Mouse (Mus musculus) G1E-ER4 (cell line): Measurements from ENCODE around the gene Ppp1r10. TPM values are rescaled to one million over a fixed set of nuclear protein-coding genes. Genes with fewer than 3 reads are reported as not detected.

Experiments used
- GATA1 ChIP-seq: IDR thresholded peaks from one replicate; pipeline ENCODE4 v1.8.0; 2012; ENCODE audit warnings: low read length, inconsistent platforms
- polyA plus RNA-seq: library from polyadenylated mRNA; stranded (reverse); fragments of >175 nt; gene quantifications from 2 replicates; pipeline ENCODE4 v1.2.3, GENCODE M21; 2012

Ppp1r10 gene
- polyA plus RNA-seq, 1 experiment, result 54.1 TPM

GRCm38 (mm10) chr17:35958533-35959223, 42.4 kb downstream of the Ppp1r10 start:
- TF ChIP-seq GATA1, result no peak

DNA sequence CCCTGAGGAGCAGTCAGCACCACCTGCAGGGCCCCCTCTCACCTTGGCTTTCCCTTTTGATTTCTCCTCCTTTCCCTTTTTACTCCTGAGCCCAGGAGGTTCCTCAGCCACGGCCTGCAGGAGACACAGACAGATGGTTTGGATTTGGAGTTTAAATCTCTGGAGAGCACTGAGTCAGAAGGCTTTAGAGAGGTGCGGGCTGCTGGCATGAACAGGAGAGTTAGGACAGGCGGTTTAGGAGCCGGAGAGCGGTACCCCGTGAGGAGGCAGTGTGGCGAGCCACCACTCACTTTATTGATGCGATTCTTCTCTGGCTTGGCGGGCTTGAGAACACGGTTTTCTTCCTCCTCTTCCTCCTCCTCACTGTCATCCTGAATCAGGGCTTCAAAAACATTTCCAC, 47.0 kb downstream of the Ppp1r10 start:
- TF ChIP-seq GATA1, result no peak

DNA sequence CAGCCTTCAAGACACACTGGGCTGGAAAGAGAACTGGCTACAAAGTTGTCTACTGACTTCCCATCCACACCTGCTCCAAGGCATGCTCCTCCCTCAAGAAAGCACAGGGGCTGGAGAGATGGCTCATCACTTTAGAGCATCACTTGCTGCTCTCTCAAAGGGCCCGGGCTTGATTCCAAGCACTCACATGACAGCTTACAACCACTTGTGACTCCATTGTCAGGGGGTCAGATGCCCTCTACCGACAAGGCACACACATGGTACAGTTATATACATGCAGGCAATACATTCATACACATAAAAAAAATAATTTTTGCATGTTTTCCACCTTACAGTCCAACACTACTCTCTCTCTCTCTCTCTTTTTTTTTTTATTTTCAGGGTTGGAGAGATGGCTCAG, 51.4 kb downstream of the Ppp1r10 start:
- TF ChIP-seq GATA1, result no peak

DNA sequence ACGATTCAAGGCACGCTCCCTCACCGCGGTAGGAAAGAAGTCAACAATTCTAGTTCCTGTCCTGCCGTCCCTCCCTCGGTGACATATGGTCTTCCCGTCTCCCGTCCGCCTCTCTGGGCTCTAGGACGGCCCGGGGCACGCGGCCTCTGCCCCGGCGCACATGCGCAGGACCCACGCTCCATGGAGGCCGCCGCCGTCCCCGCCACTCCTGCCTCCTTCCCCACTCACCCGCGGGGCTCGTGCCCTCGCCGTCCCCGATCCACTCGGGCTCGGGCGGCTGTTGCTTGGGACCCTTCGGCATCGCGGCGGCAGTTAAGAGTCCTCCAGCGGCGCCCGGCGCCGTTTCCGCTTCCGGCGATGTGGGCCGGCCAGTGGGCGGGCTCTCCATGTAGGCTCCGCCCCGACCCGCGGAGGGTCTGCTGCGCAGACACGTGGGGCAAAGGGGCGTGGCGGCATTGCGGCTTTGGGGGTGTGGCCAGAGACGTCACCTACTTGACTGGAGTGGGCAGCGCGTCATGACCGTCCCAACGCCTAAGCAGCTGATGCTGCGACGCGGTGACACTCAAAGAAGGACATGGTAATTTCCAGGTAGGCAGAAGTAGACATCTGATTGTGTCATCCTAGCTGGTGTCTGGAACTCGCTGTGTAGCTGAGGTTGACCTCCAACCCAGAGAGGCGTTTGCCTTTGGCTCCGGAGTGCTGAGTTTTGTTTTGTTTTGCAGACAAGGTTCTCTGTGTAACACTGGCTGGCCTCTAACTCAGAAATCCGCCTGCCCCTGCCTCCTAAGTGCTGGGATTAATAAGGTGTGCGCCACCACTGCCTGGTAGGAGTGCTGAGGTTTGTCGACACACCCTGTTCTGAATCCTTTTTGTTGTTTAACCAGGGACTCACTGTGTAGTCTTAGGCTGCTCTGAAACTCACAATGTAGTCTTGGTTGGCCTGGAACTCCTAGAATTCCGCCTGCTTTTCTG, 53.5 kb downstream of the Ppp1r10 start, which contains the start of gene Abcf1:
Abcf1 (minus strand) TSS at position 344 of the 972 bp plus-strand sequence.
- no peak for TF ChIP-seq GATA1

GRCm38 (mm10) chr17:35972131-35972530, 55.9 kb downstream of the Ppp1r10 start:
- no peak for TF ChIP-seq GATA1

DNA sequence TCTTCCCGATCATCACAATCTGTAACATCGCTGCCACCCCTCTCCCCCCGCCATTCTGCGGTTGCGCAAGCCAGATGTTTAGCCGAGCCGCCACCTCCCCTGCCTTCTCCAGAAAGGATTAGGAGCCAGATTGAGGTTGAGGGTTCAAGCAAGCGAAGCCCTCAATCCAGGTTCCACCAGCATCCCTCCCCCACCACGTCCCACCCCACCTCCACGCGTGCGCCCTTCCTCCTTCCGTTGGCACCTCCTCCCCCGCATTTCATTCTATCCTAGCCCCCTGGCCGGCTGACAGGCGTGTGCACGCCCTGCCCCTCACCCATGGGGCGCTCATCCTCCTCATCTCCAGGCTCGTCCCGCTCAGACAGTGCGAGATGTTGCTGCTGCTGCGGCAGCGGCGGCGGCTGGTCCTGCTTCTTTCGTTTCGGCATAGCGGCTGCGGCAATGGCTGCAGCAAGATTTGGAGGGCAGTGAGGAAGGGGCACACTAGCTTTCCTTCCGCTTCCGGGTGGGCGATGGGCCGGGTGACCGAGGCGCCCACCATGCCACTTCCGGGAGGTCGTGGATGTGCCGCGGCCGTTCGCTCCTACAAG, 62.7 kb downstream of the Ppp1r10 start:
- no peak for TF ChIP-seq GATA1

DNA sequence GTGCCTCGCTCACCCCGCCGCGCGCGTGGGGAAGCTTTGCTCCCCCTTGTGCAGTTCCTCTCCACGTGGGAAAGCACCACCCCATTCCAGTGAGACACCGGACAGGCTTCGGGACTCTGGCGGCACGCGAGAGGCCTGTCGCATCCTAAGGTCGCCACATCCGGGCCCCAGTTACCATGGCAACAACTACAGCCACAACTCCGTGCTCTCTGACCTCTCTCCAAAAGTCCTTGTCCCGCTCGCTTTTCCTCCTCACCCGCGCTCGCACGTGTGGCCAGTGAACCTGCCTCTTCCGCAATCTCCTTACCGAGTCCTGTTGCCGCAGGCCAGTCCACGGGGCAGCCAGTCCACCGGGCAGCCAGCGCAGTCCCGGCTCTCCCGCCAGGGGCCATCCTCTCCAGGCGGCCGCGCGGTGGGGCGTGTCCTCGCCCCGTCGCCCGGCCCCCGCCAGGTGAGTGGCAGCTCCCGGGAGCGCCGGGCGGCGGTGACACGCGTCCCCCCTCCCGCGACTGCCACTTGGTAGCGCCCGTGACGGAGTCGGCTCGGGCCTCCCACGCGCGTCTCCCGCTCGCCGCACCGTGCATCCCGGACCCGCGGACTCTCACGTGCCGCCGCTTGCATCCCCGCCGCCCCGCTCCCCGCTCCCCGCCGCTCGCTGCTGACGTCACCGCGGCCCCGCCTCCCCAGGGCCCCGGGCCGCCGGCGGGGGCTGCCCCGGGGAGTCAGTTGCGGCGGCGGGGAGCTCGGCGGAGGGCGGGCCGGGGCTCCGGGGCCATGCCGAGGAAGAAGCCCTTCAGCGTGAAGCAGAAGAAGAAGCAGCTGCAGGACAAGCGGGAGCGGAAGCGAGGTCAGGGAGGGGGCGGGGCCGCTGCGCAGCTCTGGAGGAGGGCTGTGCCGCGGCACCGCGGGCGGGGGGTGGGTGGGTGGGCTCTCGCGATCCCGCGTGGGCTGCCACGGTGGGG, 63.4 kb downstream of the Ppp1r10 start, which contains the start of the genes Gnl1 and Prr3:
Gnl1 (plus strand) TSS at position 451 of the 962 bp plus-strand sequence.
Prr3 (minus strand) TSS at position 836 of the 962 bp plus-strand sequence.
- no peak for TF ChIP-seq GATA1

GRCm38 (mm10) chr17:35980363-35980754, 64.1 kb downstream of the Ppp1r10 start:
- no peak for TF ChIP-seq GATA1

DNA sequence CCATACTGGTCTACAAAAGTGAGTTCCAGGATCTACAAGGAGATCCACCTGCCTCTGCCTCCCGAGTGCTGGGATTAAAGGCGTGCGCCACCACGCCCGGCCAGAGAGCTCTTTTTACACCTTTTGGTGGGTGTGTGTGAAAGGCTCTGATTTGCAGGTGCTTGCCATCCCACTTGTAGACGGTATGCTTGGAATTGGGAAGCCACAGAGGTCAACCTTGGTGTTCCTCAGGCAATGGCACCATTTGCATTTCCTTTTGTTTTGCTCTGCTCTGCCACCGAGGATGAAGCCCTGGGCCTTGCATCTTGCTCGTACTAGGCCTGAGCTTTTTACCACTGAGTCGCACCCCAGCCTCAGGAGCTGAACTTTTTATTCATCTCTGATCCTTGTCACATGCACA, 65.5 kb downstream of the Ppp1r10 start:
- TF ChIP-seq GATA1, result no peak

Other genes with a start within 250 kb of the Ppp1r10 start
- gene Vars2, start 248.8 kb upstream of the Ppp1r10 start, polyA plus RNA-seq, result 100 and 135 TPM in 2 replicates
- gene Gtf2h4, start 242.7 kb upstream of the Ppp1r10 start, polyA plus RNA-seq, result 20.1 and 28.1 TPM in 2 replicates
- 0.02 and 0.03 TPM in 2 replicates for gene Ddr1, start 211.8 kb upstream of the Ppp1r10 start, polyA plus RNA-seq
- 33.3 and 33.4 TPM in 2 replicates for gene Ier3, start 94.8 kb upstream of the Ppp1r10 start, polyA plus RNA-seq
- gene Flot1, start 93.2 kb upstream of the Ppp1r10 start, polyA plus RNA-seq, result 85.3 and 87.0 TPM in 2 replicates
- 178 and 400 TPM in 2 replicates for gene Tubb5, start 78.1 kb upstream of the Ppp1r10 start, polyA plus RNA-seq
- 22.5 and 24.1 TPM in 2 replicates for gene Mdc1, start 74.9 kb upstream of the Ppp1r10 start, polyA plus RNA-seq
- gene Nrm, start 55.1 kb upstream of the Ppp1r10 start, polyA plus RNA-seq, result 13.8 and 21.9 TPM in 2 replicates
- gene Ppp1r18, start 50.8 kb upstream of the Ppp1r10 start, polyA plus RNA-seq, result 36.5 and 37.7 TPM in 2 replicates
- gene Dhx16, start 36.6 kb upstream of the Ppp1r10 start, polyA plus RNA-seq, result 65.8 and 80.6 TPM in 2 replicates
- 197 and 224 TPM in 2 replicates for gene 2310061I04Rik, start 19.0 kb upstream of the Ppp1r10 start, polyA plus RNA-seq
- 13.6 and 20.0 TPM in 2 replicates for gene Atat1, start 6.4 kb upstream of the Ppp1r10 start, polyA plus RNA-seq
- gene Mrps18b, start within 50 bp of the Ppp1r10 start, polyA plus RNA-seq, result 6.5 and 7.3 TPM in 2 replicates
- 160 and 207 TPM in 2 replicates for gene Abcf1, start 53.3 kb downstream of the Ppp1r10 start, polyA plus RNA-seq
- gene Gnl1, start 63.4 kb downstream of the Ppp1r10 start, polyA plus RNA-seq, result 117 and 120 TPM in 2 replicates
- 37.1 and 43.4 TPM in 2 replicates for gene Prr3, start 63.8 kb downstream of the Ppp1r10 start, polyA plus RNA-seq
- 0.12 and 0.15 TPM in 2 replicates for gene H2-T24, start 104.1 kb downstream of the Ppp1r10 start, polyA plus RNA-seq
- gene H2-T23, start 116.4 kb downstream of the Ppp1r10 start, polyA plus RNA-seq, result 4.8 and 5.6 TPM in 2 replicates
- 4.0 and 6.0 TPM in 2 replicates for gene H2-T22, start 126.3 kb downstream of the Ppp1r10 start, polyA plus RNA-seq
- gene Gm6034, start 126.5 kb downstream of the Ppp1r10 start, polyA plus RNA-seq, result not detected in 2 replicates
- gene Gm11127, start 141.9 kb downstream of the Ppp1r10 start, polyA plus RNA-seq, result not detected in 2 replicates
- 0.03 TPM in 1 of 2 replicates, not detected in the other for gene Gm19684, start 205.2 kb downstream of the Ppp1r10 start, polyA plus RNA-seq
- gene Gm7030, start 213.0 kb downstream of the Ppp1r10 start, polyA plus RNA-seq, result not detected in 2 replicates